Mouse (Mus musculus) olfactory bulb, adult 2 months (tissue): ENCODE results near the gene Cdh4.

Source experiments
- CTCF ChIP-seq: fragments of 200-500 bp; IDR thresholded peaks from 2 replicates; pipeline ENCODE4 v1.5.1; 2012; ENCODE audit warnings: low read depth, mild to moderate bottlenecking, low read length, moderate library complexity; ENCODE audit not compliant: insufficient read depth
- POLR2A ChIP-seq: fragments of 200-500 bp; IDR thresholded peaks from 2 replicates; pipeline ENCODE4 v1.6.1; 2012; ENCODE audit warnings: mild to moderate bottlenecking, low read depth, low read length, moderate library complexity; ENCODE audit not compliant: insufficient read depth

DNA sequence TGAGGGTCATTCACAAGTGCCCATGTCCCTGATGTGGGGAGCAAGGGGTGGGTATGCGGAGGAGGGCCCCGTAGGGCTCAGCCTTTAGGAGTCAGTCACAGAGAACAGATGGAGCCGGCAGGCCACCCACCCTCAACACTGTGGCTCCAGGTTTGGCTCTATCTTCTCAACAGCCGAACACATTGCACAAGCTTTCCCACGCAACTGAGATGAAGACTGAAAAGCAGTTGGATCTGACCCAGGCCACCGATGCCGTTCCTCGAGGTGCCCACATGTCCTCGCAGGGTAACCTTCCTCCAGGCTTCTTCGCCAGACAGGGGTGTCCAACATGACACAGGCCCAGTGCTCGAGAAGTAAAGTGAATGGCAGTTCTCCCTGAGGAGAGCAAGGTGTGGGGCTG is 144.2 kb downstream of the Cdh4 start:
- no peak for TF ChIP-seq CTCF
- no peak for TF ChIP-seq POLR2A
